Mouse (Mus musculus) midbrain, postnatal 0 days (tissue): ENCODE measurements around the gene Arf1. TPM values are rescaled to one million over a fixed set of nuclear protein-coding genes. Genes with fewer than 3 reads are reported as not detected.

ENCODE experiments used
- ATAC-seq: fragments of 200-750 bp; cut with Nextera tagmentation; 2 replicates; pipeline ENCODE4 v1.8.0; 2017; ENCODE audit warnings: moderate number of reproducible peaks, mild to moderate bottlenecking, moderate TSS enrichment, moderate library complexity; ENCODE audit not compliant: low FRiP score
- DNase-seq: peaks from one replicate; pipeline ENCODE4 v3.0.0-alpha.2; 2015; ENCODE audit warnings: low spot score
- H3K27ac ChIP-seq: fragments of 300-500 bp; sonication (generic); 2 replicates; pipeline ENCODE4 v1.5.1; 2014; ENCODE audit warnings: low read depth, mild to moderate bottlenecking, low read length, mixed read lengths
- H3K27me3 ChIP-seq: fragments of 300-500 bp; sonication (generic); 2 replicates; pipeline ENCODE4 v1.6.1; 2014; ENCODE audit warnings: low read length, control low read depth, mixed read lengths; ENCODE audit not compliant: insufficient read depth
- H3K36me3 ChIP-seq: fragments of 300-500 bp; sonication (generic); 2 replicates; pipeline ENCODE4 v1.6.1; 2014; ENCODE audit warnings: low read length, control low read depth, mixed read lengths; ENCODE audit not compliant: insufficient read depth
- H3K4me1 ChIP-seq: fragments of 300-500 bp; sonication (generic); 2 replicates; pipeline ENCODE4 v1.6.1; 2014; ENCODE audit warnings: mild to moderate bottlenecking, control low read depth, antibody characterized with exemption, low read length, mixed read lengths; ENCODE audit not compliant: insufficient read depth
- H3K4me2 ChIP-seq: fragments of 300-500 bp; sonication (generic); 2 replicates; pipeline ENCODE4 v1.6.1; 2014; ENCODE audit warnings: low read depth, mild to moderate bottlenecking, low read length, mixed read lengths; ENCODE audit not compliant: poor library complexity, severe bottlenecking
- H3K4me3 ChIP-seq: fragments of 300-500 bp; sonication (generic); 2 replicates; pipeline ENCODE4 v1.5.1; 2014; ENCODE audit warnings: low read depth, mild to moderate bottlenecking, low read length, moderate library complexity
- H3K9ac ChIP-seq: fragments of 300-500 bp; sonication (generic); replicated peaks from 2 replicates; pipeline ENCODE4 v1.6.1; 2014; ENCODE audit warnings: mild to moderate bottlenecking, low read length, moderate library complexity, mixed read lengths; ENCODE audit not compliant: poor library complexity, severe bottlenecking
- H3K9me3 ChIP-seq: fragments of 300-500 bp; sonication (generic); 2 replicates; pipeline ENCODE4 v1.6.1; 2016; ENCODE audit warnings: low read length, control low read depth
- CTCF ChIP-seq: IDR thresholded peaks from 2 replicates; pipeline ENCODE4 v1.5.1; 2016; ENCODE audit warnings: antibody characterized with exemption, mild to moderate bottlenecking
- WGBS: fragments of 180-500 bp; shearing (Covaris S2); extraction: QIAGEN DNeasy Blood & Tissue Kit; methylation state at CpG from one replicate; pipeline ENCODE4 v1.1.7; 2014; 5-methylcytosine and 5-hydroxymethylcytosine counted together
- polyA plus RNA-seq: library from polyadenylated mRNA; unstranded; fragments of >200 nt; fragmentation: Nextera tagmentation; extraction: Ambion mirVana; gene quantifications from 2 replicates; pipeline ENCODE4 v1.2.1, GENCODE M21; 2015
- total RNA-seq: library from RNA; depleted of rRNA; stranded (reverse); fragments of >200 nt; gene quantifications from 2 replicates; pipeline ENCODE4 v1.2.3, GENCODE M21; 2014

Arf1 gene
- total and polyA plus RNA-seq, 2 experiments from 2014 or later: 409 to 626 TPM

DNA sequence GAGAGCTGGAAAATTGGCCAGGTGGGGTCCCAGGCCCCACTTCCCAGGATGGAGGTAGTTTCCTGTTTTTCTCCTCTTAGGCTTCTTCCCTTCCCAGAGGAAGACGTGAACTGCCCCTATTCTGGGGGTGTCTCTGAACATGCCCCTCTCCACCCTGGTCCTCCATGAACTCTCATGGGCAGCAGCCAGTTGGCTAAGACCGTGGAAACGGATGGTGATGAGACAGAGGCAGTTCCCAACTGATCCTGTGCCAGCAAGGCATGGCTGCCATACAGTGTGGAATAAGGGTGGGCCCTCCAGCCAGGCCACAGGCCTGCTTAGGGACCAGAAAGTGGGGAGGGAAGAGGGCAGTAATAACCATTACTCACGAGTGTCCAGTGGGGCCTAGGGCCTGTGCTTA, 57.5 kb downstream of the Arf1 start:
- WGBS: 74% methylated on average over 4 of the region's 4 CpGs
- H3K27me3 ChIP-seq: peaks cover 13% of the 10 kb centered on the region
- ATAC-seq: no peak
- H3K4me2 ChIP-seq: no peak overlapping the region
- no peaks in the 10 kb centered on the region for H3K9me3 ChIP-seq
- no peaks in the 10 kb centered on the region for H3K36me3 ChIP-seq
- DNase-seq: no peak
- no peak for TF ChIP-seq CTCF
- no peak overlapping the region for H3K9ac ChIP-seq
- no peaks in the 10 kb centered on the region for H3K4me1 ChIP-seq
- no peak overlapping the region for H3K27ac ChIP-seq
- H3K4me3 ChIP-seq: no peak overlapping the region

DNA sequence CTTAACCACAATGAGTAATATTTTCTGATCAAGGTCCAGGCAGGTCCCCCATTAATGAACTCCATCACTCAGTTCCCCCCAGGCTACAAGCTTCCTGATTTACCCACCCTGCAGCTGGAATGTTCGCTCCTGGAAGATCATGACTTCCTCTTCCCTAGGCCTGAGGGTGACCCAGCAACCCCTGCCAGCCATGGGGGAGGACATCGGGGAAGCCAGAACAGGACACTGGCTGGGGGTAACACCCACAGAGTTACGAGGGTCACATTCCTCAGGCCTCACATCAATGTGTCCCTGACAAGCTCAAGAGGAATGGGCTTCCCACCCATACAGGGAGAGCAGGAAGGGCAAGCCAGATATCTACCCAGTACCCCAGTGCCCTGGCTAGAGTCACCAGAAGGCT, 58.3 kb downstream of the Arf1 start:
- TF ChIP-seq CTCF: no peak

DNA sequence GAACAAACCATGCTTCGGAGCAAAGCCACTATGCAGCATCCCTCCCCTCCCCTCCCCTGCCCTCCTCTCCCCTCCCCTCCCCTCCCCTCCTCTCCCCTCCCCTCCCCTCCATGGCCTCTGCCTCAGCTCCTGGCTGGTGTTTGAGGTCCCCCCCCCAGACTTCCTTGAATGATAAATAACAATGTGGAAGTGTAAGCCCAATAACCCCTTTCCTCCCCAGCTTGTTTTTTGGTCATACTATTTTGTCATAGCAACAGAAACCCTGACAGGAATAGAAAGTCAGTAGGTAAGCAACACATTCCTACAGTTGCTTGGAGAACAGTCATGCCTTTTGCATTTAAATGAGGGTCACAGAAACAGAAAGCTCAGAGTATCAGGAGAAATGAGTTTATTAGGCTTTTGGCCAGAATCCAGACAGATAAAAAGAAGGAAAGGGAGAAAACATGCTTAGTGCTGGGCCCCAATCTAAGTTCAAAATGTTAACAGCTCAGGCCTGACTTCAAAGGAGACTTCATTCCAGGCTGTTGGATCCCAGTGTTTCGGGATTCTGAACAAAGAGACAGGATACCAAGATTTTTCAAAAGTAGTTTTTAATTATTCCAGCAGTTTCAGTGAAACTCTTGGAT, 62.3 kb downstream of the Arf1 start:
- DNase-seq (peak; percentile 51), ATAC-seq (no peak)
- H3K9ac ChIP-seq: no peak overlapping the region
- no peaks in the 10 kb centered on the region for H3K27me3 ChIP-seq
- H3K4me2 ChIP-seq: no peak overlapping the region
- peaks cover 7% of the 10 kb centered on the region for H3K4me1 ChIP-seq
- peaks cover 3% of the 10 kb centered on the region; the same call in 1 of the 2 replicates for H3K36me3 ChIP-seq
- no peak overlapping the region for H3K4me3 ChIP-seq
- no peak for TF ChIP-seq CTCF
- H3K9me3 ChIP-seq: no peaks in the 10 kb centered on the region
- 26% methylated on average over 2 of the region's 2 CpGs for WGBS
- H3K27ac ChIP-seq: no peak overlapping the region

More for the DNA sequence above, 58.3 kb downstream of the Arf1 start:
- peaks cover 6% of the 10 kb centered on the region; the same call in 1 of the 2 replicates for H3K27me3 ChIP-seq
- no peaks in the 10 kb centered on the region for H3K36me3 ChIP-seq
- no peaks in the 10 kb centered on the region for H3K4me1 ChIP-seq
- DNase-seq (no peak), ATAC-seq (no peak)
- H3K4me3 ChIP-seq: no peak overlapping the region
- H3K9ac ChIP-seq: no peak overlapping the region
- H3K9me3 ChIP-seq: no peaks in the 10 kb centered on the region
- H3K27ac ChIP-seq: no peak overlapping the region
- WGBS: 73% methylated on average over 3 of the region's 3 CpGs
- no peak overlapping the region for H3K4me2 ChIP-seq

DNA sequence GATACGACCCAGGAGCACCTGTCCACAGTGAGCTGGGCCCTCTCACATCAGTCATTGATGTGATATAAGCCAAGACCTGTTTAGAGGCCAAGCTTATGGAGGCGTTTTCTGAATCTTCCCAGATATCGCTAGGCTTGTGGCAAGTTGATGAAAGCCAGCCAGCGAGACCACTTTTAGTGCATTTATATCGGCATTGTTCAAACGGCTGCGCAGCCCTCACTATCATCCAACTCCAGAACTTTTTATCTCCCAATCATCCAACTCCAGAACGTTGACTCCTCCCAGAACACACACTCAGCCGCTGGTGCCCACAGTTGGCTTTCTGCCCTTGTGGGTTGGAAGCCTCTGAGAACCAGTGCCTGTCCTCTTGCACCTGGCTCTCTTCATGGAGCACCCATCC, 63.7 kb downstream of the Arf1 start:
- H3K9me3 ChIP-seq: no peaks in the 10 kb centered on the region
- no peak for TF ChIP-seq CTCF
- H3K4me2 ChIP-seq: peak overlapping the region; percentile 65; the same call in 1 of the 2 replicates
- peaks cover 7% of the 10 kb centered on the region for H3K4me1 ChIP-seq
- DNase-seq (no peak), ATAC-seq (no peak)
- H3K9ac ChIP-seq: no peak overlapping the region
- H3K27me3 ChIP-seq: no peaks in the 10 kb centered on the region
- H3K4me3 ChIP-seq: no peak overlapping the region
- peaks cover 6% of the 10 kb centered on the region for H3K36me3 ChIP-seq
- H3K27ac ChIP-seq: no peak overlapping the region
- 90% methylated on average over 9 of the region's 9 CpGs for WGBS

DNA sequence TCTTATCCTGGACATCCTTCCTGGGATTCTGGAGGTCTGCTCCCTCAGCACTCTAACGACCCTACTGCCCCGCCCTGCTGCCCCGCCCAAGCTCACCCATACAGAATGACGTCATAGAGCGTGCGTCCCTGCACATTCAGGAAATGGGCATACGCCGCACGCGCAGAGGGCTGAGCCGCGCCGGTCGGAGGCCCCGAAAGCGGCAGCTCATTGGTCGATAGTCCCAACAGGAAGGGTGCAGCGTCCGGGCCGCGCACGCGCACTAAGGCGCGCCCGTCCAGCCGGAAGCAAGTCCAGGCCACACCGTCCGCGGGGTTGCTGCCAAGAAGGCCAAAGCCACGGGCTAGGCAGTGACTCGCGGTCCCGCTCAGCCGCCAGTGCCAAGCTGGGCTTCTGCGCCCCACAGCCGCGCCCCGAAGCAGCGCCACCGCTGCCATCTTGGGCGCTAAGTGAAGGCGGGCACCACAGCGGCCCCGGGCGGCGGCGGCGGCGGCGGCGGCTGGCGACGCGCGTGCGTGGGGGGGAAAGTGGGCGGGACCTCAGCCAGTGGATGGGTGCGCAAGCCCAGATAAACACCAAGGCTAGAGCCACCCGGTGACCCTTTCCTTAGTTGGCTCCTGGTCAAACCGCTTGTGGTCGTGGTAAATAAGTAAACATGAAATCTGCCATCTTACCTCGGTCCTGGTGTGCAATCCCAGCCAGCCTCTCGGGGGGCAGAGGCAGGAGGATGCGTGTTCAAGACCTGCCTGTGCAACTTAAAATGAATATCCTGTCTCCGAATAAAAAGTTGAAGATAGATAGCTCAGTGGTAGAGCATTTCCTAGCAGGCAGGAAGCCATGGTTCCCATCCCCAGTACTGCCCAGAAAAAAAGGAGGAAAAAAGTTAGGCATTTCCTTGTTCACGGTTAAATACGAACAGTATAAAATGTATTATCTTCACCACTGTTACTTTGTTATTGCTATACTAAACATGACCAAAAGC, 64.5 kb downstream of the Arf1 start, which contains the start of gene Iba57:
Gene Iba57, minus strand, starts transcription at position 485 of the 982 bp plus-strand sequence.
- peak within 1 kb of the TSS; percentile 66 for H3K9ac ChIP-seq
- peaks cover 8% of the 10 kb centered on the region for H3K36me3 ChIP-seq
- H3K27me3 ChIP-seq: no peaks in the 10 kb centered on the region
- H3K4me2 ChIP-seq: peak within 1 kb of the TSS; percentile 65
- peak within 1 kb of the TSS; percentile 49 for H3K4me3 ChIP-seq
- peak within 1 kb of the TSS; percentile 96 for H3K27ac ChIP-seq
- TF ChIP-seq CTCF: peak; percentile 49
- peak; percentile 99 for DNase-seq
- ATAC-seq: peak; percentile 97
- H3K9me3 ChIP-seq: no peaks in the 10 kb centered on the region
- peaks cover 7% of the 10 kb centered on the region for H3K4me1 ChIP-seq
- 4% methylated on average over 50 of the region's 68 CpGs for WGBS
